Mouse (Mus musculus): ENCODE data around the gene Ptp4a2. TPM values are rescaled to one million over a fixed set of nuclear protein-coding genes. Genes with fewer than 3 reads are reported as not detected.

The Ptp4a2 gene
- 391 TPM for polyA plus RNA-seq (2017; shearing (Covaris generic))

DNA sequence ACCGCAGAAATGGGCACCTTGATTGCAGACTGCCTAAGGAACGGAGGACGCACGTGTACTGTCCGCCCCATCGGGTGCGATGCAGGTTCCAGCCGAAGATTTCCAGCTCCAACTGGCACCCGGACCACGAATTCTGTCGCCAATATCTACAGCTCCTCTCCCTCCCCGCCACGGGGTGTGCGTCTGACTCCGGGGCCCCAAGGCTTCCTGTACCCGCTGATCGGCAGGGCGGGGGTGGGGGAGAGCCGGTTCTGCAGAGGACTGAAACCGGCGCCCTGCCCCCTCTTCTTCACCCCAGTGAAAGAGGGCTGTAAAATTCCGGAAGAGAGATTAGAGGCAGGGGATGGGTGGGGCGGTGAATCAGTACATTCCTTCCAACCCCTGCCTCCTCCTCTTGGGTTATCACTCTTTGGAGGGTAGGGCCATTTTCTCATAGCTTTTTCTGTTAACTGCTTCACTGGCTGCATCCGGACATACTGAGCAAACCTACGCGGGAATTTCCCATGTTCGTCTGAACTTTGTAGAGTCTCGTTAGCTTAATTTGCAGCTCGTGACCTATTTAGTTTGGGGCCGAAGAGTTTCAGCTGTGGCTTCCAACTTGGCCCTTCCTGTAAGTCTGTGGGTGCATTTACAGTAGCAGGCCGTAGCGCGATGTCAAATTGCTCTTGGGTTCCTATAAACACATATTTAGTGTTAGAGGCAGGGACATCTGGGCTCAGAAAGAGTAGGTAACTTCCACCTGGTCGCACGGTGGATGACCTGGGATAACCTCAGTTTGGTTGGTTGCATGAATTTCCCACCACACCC is at the start of gene Ptp4a2:
Gene Ptp4a2, plus strand, starts transcription at position 422 of the 807 bp plus-strand sequence.

Other genes starting within 250 kb of the Ptp4a2 start
- 1,237 TPM for gene Lck, start 237.6 kb upstream of the Ptp4a2 start, polyA plus RNA-seq (2017; shearing (Covaris generic))
- 0.50 TPM for gene Fam167b, start 232.7 kb upstream of the Ptp4a2 start, polyA plus RNA-seq (2017; shearing (Covaris generic))
- 167 TPM for gene Eif3i, start 210.6 kb upstream of the Ptp4a2 start, polyA plus RNA-seq (2017; shearing (Covaris generic))
- gene Tmem234, start 210.6 kb upstream of the Ptp4a2 start, polyA plus RNA-seq (2017; shearing (Covaris generic)): 203 TPM
- gene Dcdc2b, start 197.0 kb upstream of the Ptp4a2 start, polyA plus RNA-seq (2017; shearing (Covaris generic)): 5.6 TPM
- 22.1 TPM for gene Iqcc, start 192.1 kb upstream of the Ptp4a2 start, polyA plus RNA-seq (2017; shearing (Covaris generic))
- gene Ccdc28b, start 187.3 kb upstream of the Ptp4a2 start, polyA plus RNA-seq (2017; shearing (Covaris generic)): 11.5 TPM
- 73.9 TPM for gene Txlna, start 170.2 kb upstream of the Ptp4a2 start, polyA plus RNA-seq (2017; shearing (Covaris generic))
- gene Kpna6, start 138.5 kb upstream of the Ptp4a2 start, polyA plus RNA-seq (2017; shearing (Covaris generic)): 22.9 TPM
- 16.5 TPM for gene Tmem39b, start 114.4 kb upstream of the Ptp4a2 start, polyA plus RNA-seq (2017; shearing (Covaris generic))
- gene Khdrbs1, start 68.9 kb upstream of the Ptp4a2 start, polyA plus RNA-seq (2017; shearing (Covaris generic)): 146 TPM
- gene Spocd1, start 118.0 kb downstream of the Ptp4a2 start, polyA plus RNA-seq (2017; shearing (Covaris generic)): not detected
- 0.42 TPM for gene Adgrb2, start 173.7 kb downstream of the Ptp4a2 start, polyA plus RNA-seq (2017; shearing (Covaris generic))
- not detected for gene Col16a1, start 236.6 kb downstream of the Ptp4a2 start, polyA plus RNA-seq (2017; shearing (Covaris generic))